Mouse (Mus musculus) erythroblast, embryonic 14.5 days (primary cell): Measurements from ENCODE around the gene Cnksr1.

Experiments
- GATA1 ChIP-seq: IDR thresholded peaks from 2 replicates; pipeline ENCODE4 v1.6.1; 2012; ENCODE audit warnings: low read length, inconsistent platforms, mixed read lengths
- TAL1 ChIP-seq: IDR thresholded peaks from 3 replicates; pipeline ENCODE4 v1.6.1; 2012; ENCODE audit warnings: low read length, inconsistent platforms, mixed read lengths

GRCm38 (mm10) chr4:134238686-134239085 is 487 bp upstream of the Cnksr1 start:
- TF ChIP-seq TAL1 (no peak), GATA1 (no peak)
